Mouse (Mus musculus): ENCODE data around the gene Chpt1. TPM values are rescaled to one million over a fixed set of nuclear protein-coding genes. Genes with fewer than 3 reads are reported as not detected.

Gene Chpt1
- polyA plus RNA-seq (2012; rRNA removed): 4.1 and 9.1 TPM in 2 replicates

GRCm38 (mm10) chr10:88503421-88504314, at the start of gene Chpt1:
Gene Chpt1, minus strand, starts transcription at chr10:88504073.

GRCm38 (mm10) chr10:88459502-88459992, 44.3 kb downstream of the Chpt1 start, which contains the start of gene Sycp3:
Gene Sycp3, plus strand, starts transcription at chr10:88459569.

Other genes with a start within 250 kb of the Chpt1 start
- 0.38 and 0.48 TPM in 2 replicates for gene Dram1, start 125.0 kb downstream of the Chpt1 start, polyA plus RNA-seq (2012; rRNA removed)
- 14.7 and 17.2 TPM in 2 replicates for gene Gnptab, start 124.9 kb downstream of the Chpt1 start, polyA plus RNA-seq (2012; rRNA removed)
- 0.07 and 0.08 TPM in 2 replicates for gene Sycp3, start 44.5 kb downstream of the Chpt1 start, polyA plus RNA-seq (2012; rRNA removed)
- 5.3 and 18.2 TPM in 2 replicates for gene Mybpc1, start 101.1 kb upstream of the Chpt1 start, polyA plus RNA-seq (2012; rRNA removed)
- 0.13 and 0.15 TPM in 2 replicates for gene Spic, start 180.9 kb upstream of the Chpt1 start, polyA plus RNA-seq (2012; rRNA removed)
- 89.6 and 90.5 TPM in 2 replicates for gene Arl1, start 226.8 kb upstream of the Chpt1 start, polyA plus RNA-seq (2012; rRNA removed)